Mouse (Mus musculus) heart, embryonic 11.5 days (tissue): ENCODE measurements around the gene Nkap. TPM values are rescaled to one million over a fixed set of nuclear protein-coding genes. Genes with fewer than 3 reads are reported as not detected.
A peak's percentile ranks its signal among the peaks of the same experiment; 100 is the strongest.

ENCODE experiments used
- ATAC-seq: fragments of 200-750 bp; cut with Nextera tagmentation; replicated peaks from 2 replicates; pipeline ENCODE4 v1.8.0; 2017; ENCODE audit warnings: moderate library complexity; ENCODE audit not compliant: insufficient number of reproducible peaks, low FRiP score, low TSS enrichment
- H3K27ac ChIP-seq: fragments of 300-500 bp; sonication (generic); 2 replicates; pipeline ENCODE4 v1.5.1; 2014; ENCODE audit warnings: mild to moderate bottlenecking, low read depth, low read length
- H3K27me3 ChIP-seq: fragments of 300-500 bp; sonication (generic); 2 replicates; pipeline ENCODE4 v1.6.1; 2014; ENCODE audit warnings: mild to moderate bottlenecking, low read length, mixed read lengths; ENCODE audit not compliant: control insufficient read depth, insufficient read depth
- H3K36me3 ChIP-seq: fragments of 300-500 bp; sonication (generic); 2 replicates; pipeline ENCODE4 v1.6.1; 2014; ENCODE audit warnings: mild to moderate bottlenecking, low read length, moderate library complexity, mixed read lengths; ENCODE audit not compliant: control insufficient read depth, insufficient read depth
- H3K4me1 ChIP-seq: fragments of 300-500 bp; sonication (generic); 2 replicates; pipeline ENCODE4 v1.6.1; 2014; ENCODE audit warnings: low read length; ENCODE audit not compliant: control insufficient read depth, insufficient read depth
- H3K4me2 ChIP-seq: fragments of 300-500 bp; sonication (generic); 2 replicates; pipeline ENCODE4 v1.6.1; 2014; ENCODE audit warnings: mild to moderate bottlenecking, moderate library complexity
- H3K4me3 ChIP-seq: fragments of 300-500 bp; sonication (generic); 2 replicates; pipeline ENCODE4 v1.5.1; 2014; ENCODE audit warnings: low read depth, low read length
- H3K9ac ChIP-seq: fragments of 300-500 bp; sonication (generic); 2 replicates; pipeline ENCODE4 v1.6.1; 2014; ENCODE audit warnings: mild to moderate bottlenecking, low read depth, low read length, moderate library complexity
- H3K9me3 ChIP-seq: fragments of 300-500 bp; sonication (generic); replicated peaks from 2 replicates; pipeline ENCODE4 v1.6.1; 2016; ENCODE audit warnings: low read length; ENCODE audit not compliant: control insufficient read depth
- WGBS: fragments of 180-500 bp; shearing (Covaris S2); extraction: QIAGEN DNeasy Blood & Tissue Kit; methylation state at CpG from one replicate; pipeline ENCODE4 v1.1.7; 2014; ENCODE audit not compliant: insufficient replicate concordance; 5-methylcytosine and 5-hydroxymethylcytosine counted together
- polyA plus RNA-seq: library from polyadenylated mRNA; unstranded; fragments of >200 nt; fragmentation: Nextera tagmentation; extraction: Ambion mirVana; gene quantifications from 2 replicates; pipeline ENCODE4 v1.2.1, GENCODE M21; 2014

Gene Nkap
- polyA plus RNA-seq, 1 experiment from 2014 or later, result 14.3 TPM

DNA sequence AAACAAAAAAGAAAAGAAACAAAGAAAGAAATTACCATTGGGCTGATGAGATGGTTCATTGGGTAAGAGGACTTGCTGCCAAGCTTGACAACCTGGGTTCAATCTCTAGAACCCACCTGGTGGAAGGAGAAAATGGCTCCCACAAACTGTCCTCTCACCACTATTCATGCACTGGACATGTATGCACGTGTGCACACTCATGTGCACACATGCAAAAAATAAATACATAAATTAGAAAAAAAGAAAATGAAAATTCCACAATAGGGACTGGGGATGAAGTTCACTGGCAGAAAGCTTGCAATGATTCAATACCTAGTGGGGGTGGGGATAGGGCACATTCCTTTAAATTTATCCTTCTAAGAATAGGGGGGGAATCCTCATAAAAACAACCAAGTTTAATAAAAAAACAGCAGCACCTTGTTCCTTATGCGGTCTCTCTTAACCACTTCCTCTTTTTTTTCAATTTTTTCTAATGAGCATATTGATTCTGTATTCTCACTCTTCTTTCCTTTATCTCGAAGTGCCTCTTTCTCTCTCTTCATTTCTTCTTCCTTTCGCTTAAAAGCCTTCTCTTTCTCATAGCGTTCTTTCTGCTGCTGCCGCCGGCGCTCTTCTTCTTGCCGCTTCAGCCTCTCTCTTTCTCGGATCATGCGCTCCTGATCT is 31.4 kb upstream of the Nkap start:
- Histone ChIP-seq H3K4me1 (no peaks in the 10 kb centered on the region), H3K4me2 (no peak overlapping the region), H3K9ac (no peak overlapping the region), H3K9me3 (no peaks in the 10 kb centered on the region), H3K27ac (no peak overlapping the region), H3K36me3 (0 out of 2 replicates have a peak, but pooled peaks cover 3% of the 10 kb centered on the region), H3K4me3 (no peak overlapping the region), H3K27me3 (no peaks in the 10 kb centered on the region)
- 90% methylated on average over 11 of the region's 11 CpGs for WGBS
- ATAC-seq, result no peak

DNA sequence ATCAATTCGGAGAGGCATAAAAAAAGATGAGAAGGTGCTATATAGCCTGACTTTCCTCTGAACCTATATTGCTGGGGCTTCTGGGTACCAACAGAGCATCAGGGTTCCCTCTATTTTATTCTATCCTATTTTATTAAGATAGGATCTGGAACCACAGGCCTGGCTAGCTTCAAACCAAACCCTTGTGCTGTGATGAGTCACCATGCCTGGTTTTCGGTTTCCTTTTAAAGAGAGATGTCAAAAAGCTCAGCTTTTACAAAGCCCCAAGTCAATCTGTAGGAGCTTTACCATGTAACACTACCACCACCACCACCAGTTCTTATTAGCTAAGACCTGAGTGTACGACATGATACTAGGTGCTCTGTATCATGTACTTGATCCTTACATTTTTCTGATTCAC is 27.9 kb upstream of the Nkap start:
- Histone ChIP-seq H3K9ac (no peak overlapping the region), H3K4me1 (no peaks in the 10 kb centered on the region), H3K36me3 (0 out of 2 replicates have a peak, but pooled peaks cover 3% of the 10 kb centered on the region), H3K4me3 (no peak overlapping the region), H3K27me3 (no peaks in the 10 kb centered on the region), H3K27ac (no peak overlapping the region), H3K9me3 (no peaks in the 10 kb centered on the region), H3K4me2 (no peak overlapping the region)
- WGBS, result 88% methylated on average over 3 of the region's 3 CpGs
- no peak for ATAC-seq

- ATAC-seq, result no peak
- H3K4me3 ChIP-seq, result no peak overlapping the region
- no peaks in the 10 kb centered on the region for H3K27me3 ChIP-seq
- 81% methylated on average over 2 of the region's 2 CpGs for WGBS
- no peak overlapping the region for H3K27ac ChIP-seq
- H3K4me2 ChIP-seq, result no peak overlapping the region
- H3K9ac ChIP-seq, result no peak overlapping the region
- no peaks in the 10 kb centered on the region for H3K4me1 ChIP-seq
- H3K36me3 ChIP-seq, result no peaks in the 10 kb centered on the region
- no peaks in the 10 kb centered on the region for H3K9me3 ChIP-seq
Measured at GRCm38 (mm10) chrX:37103826-37104225, 22.8 kb upstream of the Nkap start.

- Histone ChIP-seq H3K4me3 (peak overlapping the region; percentile 57), H3K27ac (peak overlapping the region; percentile 74), H3K36me3 (no peaks in the 10 kb centered on the region), H3K4me2 (peak overlapping the region; percentile 59), H3K9me3 (no peaks in the 10 kb centered on the region), H3K27me3 (no peaks in the 10 kb centered on the region), H3K4me1 (no peaks in the 10 kb centered on the region), H3K9ac (peak overlapping the region; percentile 44)
- peak; percentile 81 for ATAC-seq
- 9% methylated on average over 27 of the region's 27 CpGs for WGBS
Measured at GRCm38 (mm10) chrX:37109526-37110192, 16.9 kb upstream of the Nkap start.

DNA sequence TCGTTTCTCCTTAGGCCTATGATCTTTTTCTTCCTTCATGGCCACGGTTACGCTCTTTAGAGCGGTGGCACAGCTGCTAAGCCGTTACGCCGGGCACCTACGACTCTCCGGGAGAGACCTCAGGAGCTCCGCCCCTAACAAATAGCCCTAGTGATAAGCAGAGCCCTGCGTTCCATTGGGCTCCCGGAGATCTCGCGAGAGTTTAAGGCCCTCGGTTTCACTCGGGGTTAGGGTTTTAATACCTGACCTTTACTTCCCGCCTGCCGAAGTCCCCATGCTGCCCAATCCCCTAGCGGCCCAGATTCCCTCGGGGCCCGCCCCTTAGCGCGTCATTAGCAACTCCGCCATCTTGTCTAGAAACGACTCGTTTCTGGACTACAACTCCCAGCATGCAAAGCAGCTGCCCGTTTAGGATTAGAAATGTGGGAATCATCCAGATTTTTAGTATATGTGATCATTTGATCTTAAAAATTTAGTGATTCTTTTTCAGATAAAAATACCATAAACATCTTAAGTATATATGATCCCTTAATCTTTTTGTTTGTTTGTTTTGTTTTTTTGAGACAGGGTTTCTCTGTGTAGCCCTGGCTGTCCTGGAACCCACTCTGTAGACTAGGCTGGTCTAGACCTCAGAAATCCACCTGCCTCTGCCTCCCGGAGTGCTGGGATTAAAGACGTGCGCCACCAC is 16.3 kb upstream of the Nkap start, which contains the start of gene Upf3b:
TSS of gene Upf3b (minus strand) at position 130 of the 688 bp plus-strand sequence.
- no peaks in the 10 kb centered on the region for H3K27me3 ChIP-seq
- WGBS, result 14% methylated on average over 30 of the region's 30 CpGs
- peak within 1 kb of the TSS; percentile 74 for H3K27ac ChIP-seq
- H3K4me2 ChIP-seq, result peak within 1 kb of the TSS; percentile 59
- no peaks in the 10 kb centered on the region for H3K9me3 ChIP-seq
- no peaks in the 10 kb centered on the region for H3K4me1 ChIP-seq
- H3K36me3 ChIP-seq, result no peaks in the 10 kb centered on the region
- H3K9ac ChIP-seq, result peak within 1 kb of the TSS; percentile 44
- ATAC-seq, result peak; percentile 98
- peak within 1 kb of the TSS; percentile 57 for H3K4me3 ChIP-seq

DNA sequence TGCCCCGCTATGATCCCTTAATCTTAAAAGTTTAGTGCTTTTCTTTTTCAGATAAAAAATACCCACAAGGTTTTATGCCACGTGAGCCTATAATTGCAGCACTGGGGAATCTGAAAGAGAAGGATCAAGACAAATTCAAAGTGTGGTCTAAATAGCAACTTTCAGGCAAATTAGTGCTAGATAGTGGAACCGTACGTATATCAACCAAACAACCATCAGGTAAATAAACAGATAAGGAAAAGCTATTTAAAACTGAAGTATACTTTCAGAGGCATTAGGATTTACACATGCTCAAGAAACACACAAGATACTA is 15.8 kb upstream of the Nkap start:
- no peaks in the 10 kb centered on the region for H3K4me1 ChIP-seq
- 67% methylated on average over 4 of the region's 4 CpGs for WGBS
- H3K9ac ChIP-seq, result no peak overlapping the region
- H3K4me3 ChIP-seq, result no peak overlapping the region
- H3K9me3 ChIP-seq, result no peaks in the 10 kb centered on the region
- no peak overlapping the region for H3K27ac ChIP-seq
- no peaks in the 10 kb centered on the region for H3K27me3 ChIP-seq
- H3K4me2 ChIP-seq, result 0 out of 2 replicates have a peak overlapping the region, but pooled peaks have one; percentile 19
- no peaks in the 10 kb centered on the region for H3K36me3 ChIP-seq
- ATAC-seq, result no peak

GRCm38 (mm10) chrX:37117085-37117484 is 9.5 kb upstream of the Nkap start:
- Histone ChIP-seq H3K9me3 (no peaks in the 10 kb centered on the region), H3K27ac (no peak overlapping the region), H3K4me3 (no peak overlapping the region), H3K4me2 (no peak overlapping the region), H3K9ac (no peak overlapping the region), H3K27me3 (peaks cover 4% of the 10 kb centered on the region; the same call in 1 of the 2 replicates), H3K4me1 (no peaks in the 10 kb centered on the region), H3K36me3 (no peaks in the 10 kb centered on the region)
- no CpG with 5 or more reads among the region's 5 CpGs for WGBS
- no peak for ATAC-seq

- no peak overlapping the region for H3K4me2 ChIP-seq
- peaks cover 4% of the 10 kb centered on the region; the same call in 1 of the 2 replicates for H3K27me3 ChIP-seq
- no peak overlapping the region for H3K9ac ChIP-seq
- no peaks in the 10 kb centered on the region for H3K36me3 ChIP-seq
- H3K27ac ChIP-seq, result no peak overlapping the region
- H3K4me3 ChIP-seq, result no peak overlapping the region
- no peaks in the 10 kb centered on the region for H3K4me1 ChIP-seq
- no peak for ATAC-seq
- 54% methylated on average over 3 of the region's 3 CpGs for WGBS
- H3K9me3 ChIP-seq, result no peaks in the 10 kb centered on the region
Measured at GRCm38 (mm10) chrX:37119585-37119984, 7.0 kb upstream of the Nkap start.
